Mouse (Mus musculus): Measurements from ENCODE around the gene Tmem143. TPM values are rescaled to one million over a fixed set of nuclear protein-coding genes. Genes with fewer than 3 reads are reported as not detected.

Gene Tmem143
- polyA plus RNA-seq, 1 experiment, result not detected

DNA sequence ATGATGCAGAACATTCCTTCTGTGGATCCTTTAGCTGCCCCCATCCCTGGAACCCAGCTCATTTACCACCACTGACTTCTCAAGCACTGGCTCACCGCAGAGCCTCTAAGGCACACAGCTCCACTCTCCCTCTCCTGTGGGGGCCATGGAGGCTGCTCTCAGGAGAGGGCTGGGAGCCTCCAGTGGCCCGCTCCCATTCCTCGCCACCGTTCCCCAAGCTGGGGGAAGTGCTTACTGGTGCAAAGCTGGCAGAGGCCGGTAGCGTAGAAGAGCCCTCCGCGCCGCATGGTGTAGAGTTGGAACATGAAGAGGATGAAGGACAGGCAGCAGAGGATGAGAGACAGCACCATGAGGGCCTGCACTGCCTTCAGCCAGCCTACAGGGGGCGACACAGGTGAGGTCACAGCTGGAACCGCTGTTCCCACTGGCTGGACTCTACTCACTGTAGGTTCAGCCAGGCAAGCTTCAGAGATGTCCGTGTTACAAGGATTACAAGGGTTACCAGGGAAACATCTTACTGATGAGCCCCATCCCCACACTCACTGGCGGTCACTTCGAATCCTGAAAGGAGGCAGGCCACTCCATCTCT is 22.4 kb downstream of the Tmem143 start:
- TF ChIP-seq CTCF (IDR thresholded peaks at IDR 0.05; ENCODE audit: insufficient read depth, low read depth, low read length) (peak; percentile 33; the same call in 1 of the 2 replicates), POLR2A (IDR thresholded peaks at IDR 0.05; ENCODE audit: insufficient read depth, low read depth, low read length) (no peak)
- no peak overlapping the region for H3K4me3 ChIP-seq (ENCODE audit: insufficient read depth, low read depth, low read length)
- WGBS, result 77% methylated on average over 14 of the region's 14 CpGs

GRCm38 (mm10) chr7:45919761-45920160 is 23.0 kb downstream of the Tmem143 start:
- H3K4me3 ChIP-seq (ENCODE audit: insufficient read depth, low read depth, low read length), result no peak overlapping the region
- TF ChIP-seq CTCF (IDR thresholded peaks at IDR 0.05; ENCODE audit: insufficient read depth, low read depth, low read length) (no peak), POLR2A (IDR thresholded peaks at IDR 0.05; ENCODE audit: insufficient read depth, low read depth, low read length) (no peak)
- WGBS, result 79% methylated on average over 4 of the region's 4 CpGs
- H3K27ac ChIP-seq (ENCODE audit: insufficient read depth, low read depth, low read length), result peak overlapping the region; percentile 81
- peaks cover 78% of the 10 kb centered on the region for H3K4me1 ChIP-seq (ENCODE audit: control insufficient read depth, insufficient read depth, low read length)

More for the DNA sequence above, 22.4 kb downstream of the Tmem143 start:
- Histone ChIP-seq H3K4me1 (ENCODE audit: control insufficient read depth, insufficient read depth, low read length) (peaks cover 78% of the 10 kb centered on the region), H3K27ac (ENCODE audit: insufficient read depth, low read depth, low read length) (peak overlapping the region; percentile 81; the same call in 1 of the 2 replicates)

- 30% methylated on average over 9 of the region's 9 CpGs for WGBS
- H3K27ac ChIP-seq (ENCODE audit: insufficient read depth, low read depth, low read length), result peak overlapping the region; percentile 81
- TF ChIP-seq POLR2A (IDR thresholded peaks at IDR 0.05; ENCODE audit: insufficient read depth, low read depth, low read length) (no peak), CTCF (IDR thresholded peaks at IDR 0.05; ENCODE audit: insufficient read depth, low read depth, low read length) (no peak)
- H3K4me3 ChIP-seq (ENCODE audit: insufficient read depth, low read depth, low read length), result peak overlapping the region; percentile 18
- H3K4me1 ChIP-seq (ENCODE audit: control insufficient read depth, insufficient read depth, low read length), result peaks cover 71% of the 10 kb centered on the region
These were observed 24.0 kb downstream of the Tmem143 start for GRCm38 (mm10) chr7:45920583-45921241.

GRCm38 (mm10) chr7:45921242-45921621 is 24.5 kb downstream of the Tmem143 start, which contains the start of gene Emp3:
TSS of gene Emp3 (minus strand) at chr7:45921404.
- WGBS, result 31% methylated on average over 9 of the region's 9 CpGs
- TF ChIP-seq POLR2A (IDR thresholded peaks at IDR 0.05; ENCODE audit: insufficient read depth, low read depth, low read length), result no peak
- no peak for TF ChIP-seq CTCF (IDR thresholded peaks at IDR 0.05; ENCODE audit: insufficient read depth, low read depth, low read length)
- peaks cover 66% of the 10 kb centered on the region for H3K4me1 ChIP-seq (ENCODE audit: control insufficient read depth, insufficient read depth, low read length)
- peak within 1 kb of the TSS; percentile 81 for H3K27ac ChIP-seq (ENCODE audit: insufficient read depth, low read depth, low read length)
- H3K4me3 ChIP-seq (ENCODE audit: insufficient read depth, low read depth, low read length), result peak within 1 kb of the TSS; percentile 18

DNA sequence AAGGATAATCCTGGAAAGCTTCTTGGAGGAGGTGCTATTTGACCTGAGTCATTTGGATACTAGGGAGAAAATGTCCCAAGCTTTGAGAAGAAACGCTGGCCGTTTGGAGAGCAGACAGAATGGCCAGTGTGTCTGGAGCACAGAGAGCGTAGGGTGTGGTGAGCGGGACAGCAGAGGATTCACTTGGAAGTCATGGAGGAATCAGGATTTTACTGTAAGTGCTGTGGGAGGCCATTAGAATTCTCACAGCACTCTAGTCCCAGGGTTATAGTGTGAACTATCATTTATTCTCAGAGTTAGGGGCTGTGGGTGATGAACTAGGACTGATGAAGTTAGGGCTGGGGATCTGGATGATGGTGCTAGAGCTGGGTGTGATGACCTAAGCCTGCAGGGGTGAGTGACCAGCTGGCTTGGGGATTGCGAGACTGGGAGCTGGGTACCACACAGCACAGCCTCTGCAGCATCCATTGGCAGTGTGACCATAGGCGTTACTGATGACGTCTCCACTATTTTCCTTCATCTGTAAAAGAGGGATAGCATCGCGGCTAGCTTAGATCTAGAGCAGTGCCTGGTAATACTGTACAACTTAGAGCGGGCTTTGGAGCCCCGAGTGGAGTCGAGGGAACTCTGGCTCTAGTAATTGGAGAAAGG is 25.3 kb downstream of the Tmem143 start:
- 84% methylated on average over 12 of the region's 12 CpGs for WGBS
- H3K4me3 ChIP-seq (ENCODE audit: insufficient read depth, low read depth, low read length), result no peak overlapping the region
- TF ChIP-seq POLR2A (IDR thresholded peaks at IDR 0.05; ENCODE audit: insufficient read depth, low read depth, low read length), result no peak
- no peak for TF ChIP-seq CTCF (IDR thresholded peaks at IDR 0.05; ENCODE audit: insufficient read depth, low read depth, low read length)
- H3K27ac ChIP-seq (ENCODE audit: insufficient read depth, low read depth, low read length), result peak overlapping the region; percentile 35; the same call in 1 of the 2 replicates
- peaks cover 61% of the 10 kb centered on the region for H3K4me1 ChIP-seq (ENCODE audit: control insufficient read depth, insufficient read depth, low read length)

DNA sequence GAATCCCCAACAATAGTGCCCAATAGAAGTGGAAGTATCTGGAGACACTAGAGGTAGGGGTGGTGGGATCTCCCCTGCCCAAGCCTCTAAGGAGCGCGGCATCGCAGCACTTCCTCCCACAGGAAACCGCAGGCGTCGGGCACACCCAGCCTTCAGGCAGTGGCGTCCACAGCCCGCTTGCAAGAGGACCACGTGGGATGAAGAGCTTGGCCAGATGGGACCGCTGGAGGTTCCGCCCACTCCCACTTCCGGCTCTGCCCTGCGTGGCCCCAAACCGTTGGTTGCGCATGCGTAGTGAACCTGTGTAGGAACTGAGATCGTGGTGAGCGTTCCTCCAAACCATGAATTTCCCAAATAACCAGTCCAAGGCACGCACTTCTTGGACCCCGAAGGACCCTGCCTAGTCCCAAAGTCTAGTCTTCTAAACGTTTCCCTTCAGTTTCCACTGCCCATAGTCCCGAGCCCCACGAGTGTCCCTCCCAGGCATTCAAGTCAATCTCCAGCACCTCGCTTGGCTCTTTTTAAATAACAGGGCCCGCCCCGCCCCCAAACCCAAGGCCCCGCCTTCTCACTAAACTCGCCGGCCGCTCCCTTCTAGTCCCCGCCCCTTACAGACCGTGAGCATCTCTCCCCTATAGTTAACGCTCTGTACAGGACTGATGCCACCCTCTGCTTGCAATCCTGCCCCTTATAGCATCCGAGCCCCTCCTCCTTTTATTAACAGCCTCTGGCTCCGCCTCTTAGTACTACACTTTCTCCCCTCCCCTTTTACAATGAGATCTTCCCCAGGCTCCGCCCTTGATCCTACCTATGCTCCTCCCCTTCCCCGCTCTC is 26.4 kb downstream of the Tmem143 start:
- under 1% methylated on average over 37 of the region's 37 CpGs for WGBS
- Histone ChIP-seq H3K4me1 (ENCODE audit: control insufficient read depth, insufficient read depth, low read length) (peaks cover 50% of the 10 kb centered on the region), H3K27ac (ENCODE audit: insufficient read depth, low read depth, low read length) (peak overlapping the region; percentile 85), H3K4me3 (ENCODE audit: insufficient read depth, low read depth, low read length) (peak overlapping the region; percentile 62)
- TF ChIP-seq CTCF (IDR thresholded peaks at IDR 0.05; ENCODE audit: insufficient read depth, low read depth, low read length), result no peak
- no peak; the same call in 1 of the 2 replicates for TF ChIP-seq POLR2A (IDR thresholded peaks at IDR 0.05; ENCODE audit: insufficient read depth, low read depth, low read length)

DNA sequence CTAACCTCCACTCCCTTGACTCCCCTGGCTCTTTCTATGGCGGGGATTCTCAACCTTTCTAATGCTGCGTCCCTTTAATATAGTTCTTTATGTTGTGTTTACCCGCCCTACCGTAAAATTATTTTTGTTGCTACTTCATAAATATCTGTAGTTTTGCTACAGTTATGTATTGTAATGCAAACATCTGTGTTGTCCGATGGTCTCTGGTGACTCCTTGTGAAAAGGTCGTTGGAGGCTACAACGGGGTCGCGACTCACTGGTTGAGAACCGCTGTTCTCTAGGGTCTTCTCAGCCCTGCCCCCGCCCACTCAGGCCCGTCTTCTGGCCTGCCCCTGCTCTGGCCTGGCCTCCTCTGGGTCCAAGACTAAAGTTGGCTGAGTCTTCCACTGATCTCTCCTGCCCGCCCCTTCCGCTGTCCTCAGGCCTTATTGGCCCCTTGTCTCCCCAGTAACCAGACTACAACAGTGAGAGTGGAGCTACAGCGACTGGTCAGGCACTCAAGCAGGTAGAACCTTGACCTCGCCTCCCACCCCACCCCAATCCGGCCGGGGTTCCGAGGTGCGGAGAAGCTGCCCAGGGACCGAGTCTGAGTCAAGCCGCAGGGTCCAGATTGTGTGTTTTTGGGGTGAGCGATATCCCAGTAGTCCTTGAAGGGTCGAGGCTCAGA is 27.2 kb downstream of the Tmem143 start, which contains the start of gene Ccdc114:
Ccdc114 (plus strand) TSS at position 311 of the 667 bp plus-strand sequence.
- peak within 1 kb of the TSS; percentile 62 for H3K4me3 ChIP-seq (ENCODE audit: insufficient read depth, low read depth, low read length)
- H3K4me1 ChIP-seq (ENCODE audit: control insufficient read depth, insufficient read depth, low read length), result peaks cover 52% of the 10 kb centered on the region
- H3K27ac ChIP-seq (ENCODE audit: insufficient read depth, low read depth, low read length), result peak within 1 kb of the TSS; percentile 85
- no peak for TF ChIP-seq POLR2A (IDR thresholded peaks at IDR 0.05; ENCODE audit: insufficient read depth, low read depth, low read length)
- no peak for TF ChIP-seq CTCF (IDR thresholded peaks at IDR 0.05; ENCODE audit: insufficient read depth, low read depth, low read length)
- WGBS, result 9% methylated on average over 24 of the region's 24 CpGs

- no peak for TF ChIP-seq POLR2A (IDR thresholded peaks at IDR 0.05; ENCODE audit: insufficient read depth, low read depth, low read length)
- TF ChIP-seq CTCF (IDR thresholded peaks at IDR 0.05; ENCODE audit: insufficient read depth, low read depth, low read length), result no peak
- WGBS, result 28% methylated on average over 14 of the region's 14 CpGs
- H3K4me3 ChIP-seq (ENCODE audit: insufficient read depth, low read depth, low read length), result peak overlapping the region; percentile 15; the same call in 1 of the 2 replicates
- H3K4me1 ChIP-seq (ENCODE audit: control insufficient read depth, insufficient read depth, low read length), result peaks cover 49% of the 10 kb centered on the region
- no peak overlapping the region; the same call in 1 of the 2 replicates for H3K27ac ChIP-seq (ENCODE audit: insufficient read depth, low read depth, low read length)
These were observed 27.7 kb downstream of the Tmem143 start for GRCm38 (mm10) chr7:45924429-45924816.

All from olfactory bulb, adult 2 months (tissue).